Mouse (Mus musculus): ENCODE data around the gene Fam78a. TPM values are rescaled to one million over a fixed set of nuclear protein-coding genes. Genes with fewer than 3 reads are reported as not detected.

Gene Fam78a
- polyA plus RNA-seq (2015; fragmentation: Nextera tagmentation; extraction: Ambion mirVana) = 0.62 and 0.67 TPM in 2 replicates

DNA sequence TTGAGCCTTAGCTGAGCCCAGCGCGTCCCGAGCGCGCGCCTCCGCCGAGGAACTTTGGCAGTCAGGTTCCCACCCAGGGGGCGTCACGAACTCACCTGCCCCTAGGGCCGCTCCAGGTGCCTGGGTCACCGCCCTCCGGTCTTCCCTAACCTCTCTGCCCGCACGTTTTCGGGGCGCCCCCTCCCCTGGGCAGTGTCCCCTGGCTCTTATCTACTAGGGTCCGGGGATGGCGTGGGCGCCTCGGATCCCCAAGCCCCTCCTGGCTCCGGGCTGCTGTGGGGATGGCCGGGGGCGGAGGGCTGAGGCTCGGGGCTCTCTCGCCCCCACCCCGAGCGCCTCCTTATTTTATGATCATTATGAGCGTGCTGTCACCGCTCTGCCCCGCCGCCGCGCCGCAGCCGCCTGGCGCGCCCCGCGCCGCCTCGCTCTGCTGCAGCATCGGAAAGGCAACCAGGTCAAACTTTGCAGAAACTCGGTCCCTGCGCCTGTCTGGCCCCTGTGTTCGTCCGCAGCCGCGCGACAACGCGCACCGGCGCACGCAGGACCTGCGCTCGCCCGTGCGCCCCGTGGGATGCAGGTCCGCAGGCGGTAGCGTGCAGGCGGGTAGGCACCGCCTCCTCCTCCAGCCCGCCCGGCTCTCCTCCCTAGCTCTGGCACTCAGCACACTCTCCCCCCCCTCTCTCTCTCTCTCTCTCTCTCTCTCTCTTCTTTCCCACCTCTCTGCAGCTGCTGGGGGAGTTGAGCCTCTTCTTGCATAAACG lies at the start of gene Fam78a:
Fam78a (minus strand) TSS at position 747 of the 761 bp plus-strand sequence.
- Histone ChIP-seq H3K27me3 (peaks cover 43% of the 10 kb centered on the region), H3K9me3 (no peaks in the 10 kb centered on the region), H3K4me1 (replicated peaks) (peaks cover 33% of the 10 kb centered on the region), H3K9ac (peak within 1 kb of the TSS; percentile 41), H3K27ac (replicated peaks) (no peak within 1 kb of the TSS; the same call in 1 of the 2 replicates), H3K4me2 (peak within 1 kb of the TSS; percentile 95), H3K36me3 (no peaks in the 10 kb centered on the region), H3K4me3 (peak within 1 kb of the TSS; percentile 69)
- WGBS = under 1% methylated on average over 62 of the region's 68 CpGs
- peak; percentile 85 for ATAC-seq (ENCODE audit: low FRiP score, low read depth)

DNA sequence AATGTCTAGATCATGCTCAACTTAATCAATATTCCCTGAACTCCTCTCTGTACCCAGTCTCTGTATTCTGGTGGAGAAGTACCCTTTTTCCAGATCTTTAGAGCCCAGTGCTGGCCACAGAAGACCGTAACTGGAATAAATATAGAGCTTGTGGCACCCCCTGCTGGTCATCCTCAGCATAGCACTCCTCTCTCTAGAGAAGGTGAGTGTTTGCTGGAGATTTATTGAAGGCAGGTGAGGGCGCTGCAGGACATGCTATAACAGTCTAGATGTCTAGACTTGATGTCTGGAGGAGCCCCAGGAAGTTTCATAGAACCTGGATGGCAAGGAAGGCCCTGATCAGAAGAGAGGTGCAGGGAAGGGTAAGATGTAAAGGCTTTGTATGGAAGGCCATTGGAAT lies 49.4 kb upstream of the Fam78a start:
- no peaks in the 10 kb centered on the region for H3K36me3 ChIP-seq

GRCm38 (mm10) chr2:32132567-32132992 lies 47.9 kb upstream of the Fam78a start:
- H3K36me3 ChIP-seq = no peaks in the 10 kb centered on the region
- no peak overlapping the region for H3K27ac ChIP-seq (replicated peaks)
- no peak overlapping the region; the same call in 1 of the 2 replicates for H3K4me2 ChIP-seq
- no peak overlapping the region for H3K4me3 ChIP-seq
- H3K4me1 ChIP-seq (replicated peaks) = peaks cover 6% of the 10 kb centered on the region
- no peak for ATAC-seq (ENCODE audit: low FRiP score, low read depth)
- no peaks in the 10 kb centered on the region for H3K9me3 ChIP-seq
- H3K27me3 ChIP-seq = no peaks in the 10 kb centered on the region; the same call in 1 of the 2 replicates
- H3K9ac ChIP-seq = no peak overlapping the region
- WGBS = 6% methylated on average over 12 of the region's 12 CpGs

More for the DNA sequence above, 49.4 kb upstream of the Fam78a start:
- H3K9me3 ChIP-seq = no peaks in the 10 kb centered on the region
- H3K27me3 ChIP-seq = no peaks in the 10 kb centered on the region; the same call in 1 of the 2 replicates
- H3K9ac ChIP-seq = no peak overlapping the region
- peaks cover 6% of the 10 kb centered on the region for H3K4me1 ChIP-seq (replicated peaks)
- 7% methylated on average over 2 of the region's 2 CpGs for WGBS
- no peak for ATAC-seq (ENCODE audit: low FRiP score, low read depth)
- no peak overlapping the region for H3K4me3 ChIP-seq
- H3K4me2 ChIP-seq = no peak overlapping the region
- H3K27ac ChIP-seq (replicated peaks) = no peak overlapping the region

DNA sequence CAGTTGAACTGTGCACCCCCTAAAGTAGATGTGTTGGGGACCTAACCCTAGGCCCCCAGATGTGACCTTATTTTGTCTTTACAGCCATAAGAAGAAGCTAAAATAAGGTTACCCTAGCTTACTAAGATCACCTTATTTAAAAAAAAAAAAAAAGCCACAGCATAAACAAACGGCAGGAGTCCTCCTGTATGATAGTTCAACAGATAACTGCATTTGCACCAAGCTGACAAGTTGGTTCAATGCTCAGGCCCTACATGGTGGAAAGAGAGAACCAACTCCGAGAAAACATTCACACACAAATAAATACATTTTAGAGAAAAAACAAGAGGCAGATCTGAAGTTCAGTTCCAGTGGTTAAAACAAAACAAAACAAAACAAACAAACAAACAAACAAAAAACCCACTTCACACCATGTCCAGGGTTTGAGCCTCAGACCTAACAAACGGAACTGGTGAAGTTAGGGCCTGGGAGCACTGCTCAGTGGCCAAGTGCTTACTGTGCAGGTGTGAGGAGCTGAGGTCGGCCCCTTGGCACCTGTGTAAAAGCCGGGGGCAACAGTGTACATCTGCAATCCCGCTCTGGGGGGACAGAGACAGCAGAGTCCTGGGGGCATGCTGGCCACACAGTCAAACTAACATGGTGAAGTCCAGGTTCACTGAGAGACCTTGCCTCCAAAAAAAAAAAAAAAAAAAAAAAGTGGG lies 47.4 kb upstream of the Fam78a start:
- WGBS = 72% methylated on average over 6 of the region's 6 CpGs
- H3K9me3 ChIP-seq = no peaks in the 10 kb centered on the region

DNA sequence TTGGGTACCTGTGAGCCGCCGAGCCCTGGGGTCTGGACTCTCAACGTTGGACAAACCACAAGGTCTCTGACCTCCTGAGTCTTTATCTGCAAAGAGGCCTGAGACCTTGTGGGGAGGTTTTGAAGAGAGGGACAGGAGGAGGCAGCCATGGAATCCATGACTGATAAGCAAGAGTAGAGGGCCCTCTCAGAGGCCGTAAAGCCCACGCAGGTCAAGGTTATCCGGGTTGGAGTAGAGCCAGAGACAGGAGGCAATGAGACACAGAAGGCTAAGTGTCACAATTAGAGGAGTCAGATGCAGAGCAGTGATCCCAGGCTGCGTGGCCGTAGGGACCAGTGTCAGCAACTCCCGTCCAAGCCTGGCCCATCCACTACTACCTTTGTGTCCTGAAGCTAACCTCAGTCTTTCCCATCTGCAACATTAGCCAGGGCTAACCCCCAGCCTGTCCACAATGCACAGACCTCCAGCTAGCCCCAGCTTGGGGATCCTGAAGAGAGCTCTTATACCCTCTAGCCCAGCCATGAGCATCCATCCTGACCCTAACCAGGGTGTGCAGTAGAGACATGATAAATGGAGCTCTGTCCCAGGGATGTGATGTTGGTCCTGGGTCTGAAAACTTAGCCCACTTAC lies 46.7 kb upstream of the Fam78a start:
- no peak for ATAC-seq (ENCODE audit: low FRiP score, low read depth)
- no peaks in the 10 kb centered on the region for H3K36me3 ChIP-seq
- no peak overlapping the region for H3K27ac ChIP-seq (replicated peaks)
- H3K9ac ChIP-seq = no peak overlapping the region
- H3K4me2 ChIP-seq = no peak overlapping the region
- H3K4me3 ChIP-seq = no peak overlapping the region
- 86% methylated on average over 9 of the region's 9 CpGs for WGBS
- no peaks in the 10 kb centered on the region; the same call in 1 of the 2 replicates for H3K27me3 ChIP-seq
- no peaks in the 10 kb centered on the region for H3K9me3 ChIP-seq
- no peaks in the 10 kb centered on the region for H3K4me1 ChIP-seq (replicated peaks)

More for the DNA sequence above, 47.4 kb upstream of the Fam78a start:
- H3K4me1 ChIP-seq (replicated peaks) = peaks cover 2% of the 10 kb centered on the region
- ATAC-seq (ENCODE audit: low FRiP score, low read depth) = no peak
- no peaks in the 10 kb centered on the region; the same call in 1 of the 2 replicates for H3K27me3 ChIP-seq
- H3K36me3 ChIP-seq = no peaks in the 10 kb centered on the region
- H3K27ac ChIP-seq (replicated peaks) = no peak overlapping the region
- no peak overlapping the region for H3K4me3 ChIP-seq
- no peak overlapping the region for H3K4me2 ChIP-seq
- no peak overlapping the region for H3K9ac ChIP-seq

DNA sequence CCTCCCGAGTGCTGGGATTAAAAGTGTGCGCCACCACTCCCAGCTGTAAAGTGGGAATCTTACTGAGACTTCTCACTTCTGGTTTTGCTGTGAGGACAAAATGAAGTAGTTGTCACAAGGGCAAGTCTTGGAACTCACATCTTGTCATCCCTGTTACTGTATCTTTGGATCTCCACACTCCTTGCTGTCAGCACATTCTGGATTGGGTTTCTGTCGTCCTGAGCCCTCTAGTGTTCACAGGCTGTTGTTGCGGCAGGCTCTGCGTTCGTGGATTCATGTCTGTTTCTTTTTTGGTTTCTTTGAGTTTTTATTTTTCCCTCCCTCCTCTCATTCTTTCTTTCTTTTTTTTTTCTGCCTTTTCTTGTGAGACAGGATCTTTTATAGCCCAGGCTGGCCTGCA lies 45.8 kb upstream of the Fam78a start:
- no peak overlapping the region for H3K4me3 ChIP-seq
- H3K4me1 ChIP-seq (replicated peaks) = no peaks in the 10 kb centered on the region
- H3K4me2 ChIP-seq = no peak overlapping the region
- no peak overlapping the region for H3K9ac ChIP-seq
- ATAC-seq (ENCODE audit: low FRiP score, low read depth) = no peak
- H3K27ac ChIP-seq (replicated peaks) = no peak overlapping the region
- no peaks in the 10 kb centered on the region for H3K36me3 ChIP-seq
- WGBS = 35% methylated on average over 6 of the region's 6 CpGs
- H3K27me3 ChIP-seq = no peaks in the 10 kb centered on the region; the same call in 1 of the 2 replicates
- H3K9me3 ChIP-seq = no peaks in the 10 kb centered on the region

GRCm38 (mm10) chr2:32129383-32130074 lies 44.9 kb upstream of the Fam78a start:
- H3K27ac ChIP-seq (replicated peaks) = no peak overlapping the region
- no peaks in the 10 kb centered on the region for H3K9me3 ChIP-seq
- H3K36me3 ChIP-seq = no peaks in the 10 kb centered on the region
- no peak overlapping the region for H3K4me2 ChIP-seq
- no peak overlapping the region for H3K4me3 ChIP-seq
- H3K27me3 ChIP-seq = no peaks in the 10 kb centered on the region; the same call in 1 of the 2 replicates
- no peaks in the 10 kb centered on the region for H3K4me1 ChIP-seq (replicated peaks)
- ATAC-seq (ENCODE audit: low FRiP score, low read depth) = no peak
- H3K9ac ChIP-seq = no peak overlapping the region
- WGBS = 60% methylated on average over 11 of the region's 11 CpGs

GRCm38 (mm10) chr2:32128536-32128841 lies 43.8 kb upstream of the Fam78a start:
- Histone ChIP-seq H3K9ac (no peak overlapping the region), H3K9me3 (no peaks in the 10 kb centered on the region), H3K4me1 (replicated peaks) (no peaks in the 10 kb centered on the region), H3K27me3 (no peaks in the 10 kb centered on the region; the same call in 1 of the 2 replicates), H3K36me3 (no peaks in the 10 kb centered on the region), H3K27ac (replicated peaks) (no peak overlapping the region), H3K4me2 (no peak overlapping the region), H3K4me3 (no peak overlapping the region)
- 84% methylated on average over 5 of the region's 5 CpGs for whole genome bisulfite sequencing
- no peak for ATAC-seq (ENCODE audit: low FRiP score, low read depth)

GRCm38 (mm10) chr2:32127653-32128535 lies 43.2 kb upstream of the Fam78a start:
- H3K4me2 ChIP-seq = no peak overlapping the region
- H3K27me3 ChIP-seq = no peaks in the 10 kb centered on the region; the same call in 1 of the 2 replicates
- no peak overlapping the region for H3K9ac ChIP-seq
- H3K9me3 ChIP-seq = no peaks in the 10 kb centered on the region
- no peak for ATAC-seq (ENCODE audit: low FRiP score, low read depth)
- no peaks in the 10 kb centered on the region for H3K4me1 ChIP-seq (replicated peaks)
- no peak overlapping the region for H3K4me3 ChIP-seq
- WGBS = 37% methylated on average over 16 of the region's 16 CpGs
- H3K27ac ChIP-seq (replicated peaks) = no peak overlapping the region
- H3K36me3 ChIP-seq = no peaks in the 10 kb centered on the region

GRCm38 (mm10) chr2:32121785-32122184 lies 37.1 kb upstream of the Fam78a start:
- no peaks in the 10 kb centered on the region for H3K4me1 ChIP-seq (replicated peaks)
- H3K9ac ChIP-seq = no peak overlapping the region
- no peak overlapping the region for H3K4me2 ChIP-seq
- H3K9me3 ChIP-seq = no peaks in the 10 kb centered on the region
- 76% methylated on average over 2 of the region's 2 CpGs for WGBS
- no peak overlapping the region for H3K4me3 ChIP-seq
- H3K27me3 ChIP-seq = no peaks in the 10 kb centered on the region
- no peak for ATAC-seq (ENCODE audit: low FRiP score, low read depth)
- no peaks in the 10 kb centered on the region for H3K36me3 ChIP-seq
- H3K27ac ChIP-seq (replicated peaks) = no peak overlapping the region

DNA sequence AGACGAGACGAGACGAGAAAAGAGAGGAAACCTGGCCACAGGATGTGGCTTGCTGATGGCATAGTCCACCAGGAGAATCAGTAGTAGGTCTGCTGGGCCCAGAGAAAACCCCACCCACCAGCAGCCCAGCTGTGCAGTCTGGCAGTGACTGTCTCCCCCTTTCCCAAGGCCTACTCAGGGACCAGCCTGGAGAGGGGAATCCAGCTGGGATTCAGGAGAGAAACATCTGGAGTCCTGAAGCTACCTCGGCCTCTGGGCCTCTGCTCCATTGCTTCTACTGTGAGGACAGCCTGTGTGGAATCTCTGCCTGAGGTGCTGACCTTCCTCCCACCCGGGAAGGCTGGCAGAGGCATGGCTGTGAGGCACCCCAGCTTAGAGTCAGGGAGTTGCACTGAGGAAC lies 36.5 kb upstream of the Fam78a start:
- WGBS = 77% methylated on average over 5 of the region's 5 CpGs
- Histone ChIP-seq H3K27me3 (no peaks in the 10 kb centered on the region), H3K27ac (replicated peaks) (no peak overlapping the region), H3K4me1 (replicated peaks) (no peaks in the 10 kb centered on the region), H3K9ac (no peak overlapping the region), H3K9me3 (no peaks in the 10 kb centered on the region), H3K36me3 (no peaks in the 10 kb centered on the region), H3K4me3 (no peak overlapping the region), H3K4me2 (no peak overlapping the region)
- ATAC-seq (ENCODE audit: low FRiP score, low read depth) = no peak
